Mouse (Mus musculus) midbrain, embryonic 10.5 days (tissue): Measurements from ENCODE around the gene Lpcat3. TPM values are rescaled to one million over a fixed set of nuclear protein-coding genes. Genes with fewer than 3 reads are reported as not detected.

ENCODE experiments used
- DNase-seq: peaks from one replicate; pipeline ENCODE4 v3.0.0-alpha.2; 2017; ENCODE audit warnings: low spot score
- H3K27ac ChIP-seq: fragments of 300-500 bp; sonication (generic); replicated peaks from 2 replicates; pipeline ENCODE4 v1.5.1; 2016; ENCODE audit warnings: mild to moderate bottlenecking
- H3K27me3 ChIP-seq: fragments of 300-500 bp; sonication (generic); 2 replicates; pipeline ENCODE4 v1.6.1; 2016; ENCODE audit warnings: low read depth, mild to moderate bottlenecking; ENCODE audit not compliant: poor library complexity, severe bottlenecking
- H3K36me3 ChIP-seq: fragments of 300-500 bp; sonication (generic); 2 replicates; pipeline ENCODE4 v1.6.1; 2016; ENCODE audit warnings: mild to moderate bottlenecking, moderate library complexity
- H3K4me1 ChIP-seq: fragments of 300-500 bp; sonication (generic); 2 replicates; pipeline ENCODE4 v1.6.1; 2016
- H3K4me3 ChIP-seq: fragments of 300-500 bp; sonication (generic); 2 replicates; pipeline ENCODE4 v1.5.1; 2016; ENCODE audit warnings: mild to moderate bottlenecking, moderate library complexity
- H3K9me3 ChIP-seq: fragments of 300-500 bp; sonication (generic); replicated peaks from 2 replicates; pipeline ENCODE4 v1.6.1; 2016; ENCODE audit warnings: mild to moderate bottlenecking
- WGBS: fragments of 180-500 bp; shearing (Covaris S2); methylation state at CpG from one replicate; pipeline ENCODE4 v1.1.7; 2016; 5-methylcytosine and 5-hydroxymethylcytosine counted together
- microRNA counts: library from miRNA; unstranded; fragments of <30 nt; microRNA quantifications from one replicate; lab custom pipeline; 2017
- microRNA-seq: library from miRNA; unstranded; fragments of <30 nt; microRNA quantifications from one replicate; pipeline ENCODE4, GENCODE M21; 2017
- polyA plus RNA-seq: library from polyadenylated mRNA; unstranded; fragments of >200 nt; fragmentation: Nextera tagmentation; extraction: Ambion mirVana; gene quantifications from 2 replicates; pipeline ENCODE4 v1.2.1, GENCODE M21; 2016

The Lpcat3 gene
- polyA plus RNA-seq, 1 experiment from 2014 or later, result 38.7 TPM

DNA sequence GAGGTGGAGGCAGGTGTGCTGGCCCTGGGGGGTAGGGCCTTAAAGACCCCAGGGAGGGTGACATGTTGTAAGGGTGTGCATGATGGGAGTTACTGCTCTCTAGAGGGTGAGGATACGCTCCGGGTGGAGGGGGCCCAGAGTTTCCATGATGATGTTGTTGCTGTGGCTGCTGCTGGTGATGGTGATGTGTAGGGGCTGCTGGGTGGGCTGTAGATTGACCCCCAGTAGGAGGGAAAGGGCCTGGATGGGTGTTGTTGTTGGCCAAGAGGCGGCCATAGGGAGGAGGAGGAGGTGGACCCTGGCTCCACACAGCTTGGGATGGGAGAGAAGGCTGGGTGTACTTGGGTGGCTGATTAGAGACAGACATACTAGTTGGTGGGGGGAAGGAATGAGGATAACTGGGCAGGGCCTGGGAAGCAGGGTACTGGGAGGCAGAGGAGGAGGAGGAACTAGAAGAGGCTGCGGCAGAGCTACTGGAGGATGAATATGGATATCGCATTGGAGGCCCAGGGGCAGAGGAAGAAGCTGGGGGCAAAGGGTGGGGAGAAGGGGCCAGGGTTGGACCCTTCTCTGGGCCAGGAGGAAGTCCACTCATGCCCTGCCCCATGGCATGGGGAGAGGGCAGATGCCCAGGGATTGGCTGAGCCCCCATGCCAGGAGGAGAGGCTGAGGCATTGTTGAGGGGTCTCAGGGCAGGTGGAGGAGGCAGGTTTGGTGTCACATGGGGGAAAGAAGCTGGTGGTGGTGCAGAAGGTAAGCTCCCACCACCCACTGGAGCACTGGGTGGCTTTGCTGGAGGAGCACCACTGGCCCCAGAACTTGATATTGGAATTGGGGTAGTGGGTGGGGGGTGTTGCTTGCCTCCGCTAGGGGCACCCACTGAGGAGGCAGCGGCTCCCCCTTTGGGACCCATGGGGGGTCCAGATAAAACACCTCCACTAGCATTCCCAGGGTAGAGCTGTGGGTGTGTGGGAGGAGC is 84.1 kb downstream of the Lpcat3 start:
- no peaks in the 10 kb centered on the region for H3K9me3 ChIP-seq
- 87% methylated on average over 7 of the region's 7 CpGs for WGBS
- H3K27me3 ChIP-seq, result 0 out of 2 replicates have a peak, but pooled peaks cover 4% of the 10 kb centered on the region
- peak overlapping the region; percentile 96 for H3K27ac ChIP-seq
- no peak for DNase-seq
- peaks cover 40% of the 10 kb centered on the region for H3K4me1 ChIP-seq
- peaks cover 76% of the 10 kb centered on the region for H3K36me3 ChIP-seq
- peak overlapping the region; percentile 76 for H3K4me3 ChIP-seq

DNA sequence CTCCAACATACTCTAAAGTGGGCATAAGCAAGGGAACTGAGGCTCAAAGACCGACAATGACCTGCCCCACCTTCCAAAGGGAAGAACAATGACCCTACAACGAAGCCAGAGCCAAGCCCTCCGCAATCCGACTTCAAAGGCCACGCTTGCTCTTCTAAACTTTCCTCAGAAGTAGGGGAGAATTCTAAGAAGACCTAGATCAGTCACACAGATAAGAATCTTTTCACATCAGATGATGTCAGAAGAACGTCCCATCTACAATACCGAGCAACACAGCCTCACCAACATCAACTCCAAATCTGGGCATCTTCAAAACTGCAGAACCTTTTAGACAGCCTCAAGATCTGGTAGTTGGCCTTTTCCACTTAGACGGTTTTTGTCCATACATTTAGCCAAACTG is 87.6 kb downstream of the Lpcat3 start:
- no peak overlapping the region for H3K27ac ChIP-seq
- H3K27me3 ChIP-seq, result 0 out of 2 replicates have a peak, but pooled peaks cover 4% of the 10 kb centered on the region
- peaks cover 41% of the 10 kb centered on the region for H3K4me1 ChIP-seq
- no peaks in the 10 kb centered on the region for H3K9me3 ChIP-seq
- peaks cover 47% of the 10 kb centered on the region for H3K36me3 ChIP-seq
- 90% methylated on average over 8 of the region's 8 CpGs for WGBS
- no peak for DNase-seq
- no peak overlapping the region for H3K4me3 ChIP-seq

DNA sequence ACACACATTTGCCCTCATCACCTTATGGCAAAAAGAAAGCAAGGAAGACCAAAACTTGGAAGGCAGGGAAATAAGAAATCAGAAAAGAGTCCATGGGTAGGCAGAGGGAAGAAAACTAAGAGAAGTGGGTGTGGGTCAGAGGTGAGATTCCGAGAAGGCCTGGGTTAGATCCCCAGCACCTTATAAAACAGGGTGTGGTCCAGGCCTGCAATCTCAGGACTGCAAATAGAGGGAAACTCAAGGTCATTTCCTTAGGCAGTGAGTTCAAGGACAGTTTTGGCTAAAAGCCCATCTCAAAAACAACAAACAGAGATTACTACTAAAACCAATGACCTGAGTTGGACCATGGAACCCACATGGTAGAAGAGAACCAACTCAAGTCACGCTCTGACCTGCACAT is 91.0 kb downstream of the Lpcat3 start:
- no peak for DNase-seq
- peaks cover 47% of the 10 kb centered on the region for H3K4me1 ChIP-seq
- no peaks in the 10 kb centered on the region for H3K27me3 ChIP-seq
- 0 out of 2 replicates have a peak overlapping the region, but pooled peaks have one; percentile 90 for H3K4me3 ChIP-seq
- 89% methylated on average over 2 of the region's 2 CpGs for WGBS
- H3K27ac ChIP-seq, result no peak overlapping the region
- peaks cover 23% of the 10 kb centered on the region for H3K36me3 ChIP-seq
- H3K9me3 ChIP-seq, result no peaks in the 10 kb centered on the region

MicroRNAs encoded within 50 kb of the gene (microRNA counts, 519-probe panel; counts per million panel counts)
- microRNA mmu-miR-141 (lab: Ali Mortazavi, UCI), result not detected
- 4,291 counts per million, percentile 21 among the panel's probes with 10 or more counts for microRNA mmu-miR-200c (lab: Ali Mortazavi, UCI)

Small RNA genes within 50 kb of the gene (microRNA-seq; reads per million reads assigned to microRNA genes)
- gene Mir141, result 91.6 reads per million, percentile 49 among the genes with 10 or more reads in this experiment
- 600 reads per million, percentile 70 among the genes with 10 or more reads in this experiment for gene Mir200c

Other genes starting within 250 kb of the Lpcat3 start
- 42.6 and 48.8 TPM in 2 replicates for gene Pex5, start 248.0 kb upstream of the Lpcat3 start, polyA plus RNA-seq
- gene Clstn3, start 198.2 kb upstream of the Lpcat3 start, polyA plus RNA-seq, result 8.4 and 15.2 TPM in 2 replicates
- 0.14 and 0.28 TPM in 2 replicates for gene C1rl, start 169.9 kb upstream of the Lpcat3 start, polyA plus RNA-seq
- gene C1ra, start 150.6 kb upstream of the Lpcat3 start, polyA plus RNA-seq, result 0.06 and 0.12 TPM in 2 replicates
- gene C1s1, start 120.7 kb upstream of the Lpcat3 start, polyA plus RNA-seq, result 0.17 and 0.37 TPM in 2 replicates
- not detected in 2 replicates for gene C1rb, start 92.7 kb upstream of the Lpcat3 start, polyA plus RNA-seq
- gene C1s2, start 26.9 kb upstream of the Lpcat3 start, polyA plus RNA-seq, result 0.11 TPM in 1 of 2 replicates, not detected in the other
- 217 and 243 TPM in 2 replicates for gene Emg1, start 49.2 kb downstream of the Lpcat3 start, polyA plus RNA-seq
- gene Phb2, start 49.3 kb downstream of the Lpcat3 start, polyA plus RNA-seq, result 401 and 471 TPM in 2 replicates
- gene Ptpn6, start 75.7 kb downstream of the Lpcat3 start, polyA plus RNA-seq, result 6.1 and 7.2 TPM in 2 replicates
- gene Grcc10, start 78.3 kb downstream of the Lpcat3 start, polyA plus RNA-seq, result 445 and 490 TPM in 2 replicates
- gene Gm45234, start 93.0 kb downstream of the Lpcat3 start, polyA plus RNA-seq, result not detected in 2 replicates
- gene Atn1, start 93.5 kb downstream of the Lpcat3 start, polyA plus RNA-seq, result 10.2 and 10.5 TPM in 2 replicates
- gene Eno2, start 106.6 kb downstream of the Lpcat3 start, polyA plus RNA-seq, result 4.6 and 6.5 TPM in 2 replicates
- 1.3 and 1.4 TPM in 2 replicates for gene Lrrc23, start 116.7 kb downstream of the Lpcat3 start, polyA plus RNA-seq
- 8.8 and 10.0 TPM in 2 replicates for gene Spsb2, start 145.6 kb downstream of the Lpcat3 start, polyA plus RNA-seq
- 786 and 953 TPM in 2 replicates for gene Tpi1, start 151.3 kb downstream of the Lpcat3 start, polyA plus RNA-seq
- gene Usp5, start 166.5 kb downstream of the Lpcat3 start, polyA plus RNA-seq, result 212 and 228 TPM in 2 replicates
- 258 and 273 TPM in 2 replicates for gene Cdca3, start 166.5 kb downstream of the Lpcat3 start, polyA plus RNA-seq
- 0.89 and 3.4 TPM in 2 replicates for gene Gnb3, start 177.2 kb downstream of the Lpcat3 start, polyA plus RNA-seq
- gene P3h3, start 194.7 kb downstream of the Lpcat3 start, polyA plus RNA-seq, result 8.3 and 9.9 TPM in 2 replicates
- gene Gpr162, start 201.0 kb downstream of the Lpcat3 start, polyA plus RNA-seq, result 2.8 and 3.6 TPM in 2 replicates
- gene Cd4, start 225.2 kb downstream of the Lpcat3 start, polyA plus RNA-seq, result 0.05 TPM in 1 of 2 replicates, not detected in the other
- 1.0 and 1.5 TPM in 2 replicates for gene Lag3, start 248.7 kb downstream of the Lpcat3 start, polyA plus RNA-seq